Mouse (Mus musculus) neural tube, embryonic 11.5 days (tissue): Measurements from ENCODE around the gene Gm33543. TPM values are rescaled to one million over a fixed set of nuclear protein-coding genes. Genes with fewer than 3 reads are reported as not detected.

Experiments
- ATAC-seq: fragments of 200-750 bp; cut with Nextera tagmentation; 2 replicates; pipeline ENCODE4 v1.8.0; 2017; ENCODE audit warnings: moderate number of reproducible peaks, mild to moderate bottlenecking, moderate TSS enrichment, moderate library complexity; ENCODE audit not compliant: insufficient read depth, low FRiP score, low TSS enrichment
- DNase-seq: peaks from one replicate; pipeline ENCODE4 v3.0.0-alpha.2; 2015; ENCODE audit warnings: low spot score
- H3K27ac ChIP-seq: fragments of 300-500 bp; sonication (generic); 2 replicates; pipeline ENCODE4 v1.5.1; 2014; ENCODE audit warnings: low read depth, mild to moderate bottlenecking, low read length
- H3K27me3 ChIP-seq: fragments of 300-500 bp; sonication (generic); 2 replicates; pipeline ENCODE4 v1.6.1; 2014; ENCODE audit warnings: mild to moderate bottlenecking, low read length, mixed read lengths; ENCODE audit not compliant: control insufficient read depth, insufficient read depth
- H3K36me3 ChIP-seq: fragments of 300-500 bp; sonication (generic); 2 replicates; pipeline ENCODE4 v1.6.1; 2014; ENCODE audit warnings: mild to moderate bottlenecking, low read length, moderate library complexity, mixed read lengths; ENCODE audit not compliant: control insufficient read depth, insufficient read depth
- H3K4me1 ChIP-seq: fragments of 300-500 bp; sonication (generic); 2 replicates; pipeline ENCODE4 v1.6.1; 2014; ENCODE audit warnings: low read length, mixed read lengths; ENCODE audit not compliant: control insufficient read depth, insufficient read depth
- H3K4me2 ChIP-seq: fragments of 300-500 bp; sonication (generic); 2 replicates; pipeline ENCODE4 v1.6.1; 2014; ENCODE audit warnings: low read depth, mild to moderate bottlenecking, moderate library complexity
- H3K4me3 ChIP-seq: fragments of 300-500 bp; sonication (generic); 2 replicates; pipeline ENCODE4 v1.5.1; 2014; ENCODE audit warnings: low read depth, low read length
- H3K9ac ChIP-seq: fragments of 300-500 bp; sonication (generic); 2 replicates; pipeline ENCODE4 v1.6.1; 2014; ENCODE audit warnings: mild to moderate bottlenecking, low read length
- H3K9me3 ChIP-seq: fragments of 300-500 bp; sonication (generic); 2 replicates; pipeline ENCODE4 v1.6.1; 2016; ENCODE audit warnings: low read length; ENCODE audit not compliant: control insufficient read depth
- WGBS: fragments of 180-500 bp; shearing (Covaris S2); extraction: QIAGEN DNeasy Blood & Tissue Kit; methylation state at CpG from one replicate; pipeline ENCODE4 v1.1.7; 2014; 5-methylcytosine and 5-hydroxymethylcytosine counted together
- polyA plus RNA-seq: library from polyadenylated mRNA; unstranded; fragments of >200 nt; fragmentation: Nextera tagmentation; extraction: Ambion mirVana; gene quantifications from 2 replicates; pipeline ENCODE4 v1.2.1, GENCODE M21; 2014

Gm33543 gene
- polyA plus RNA-seq, 1 experiment from 2014 or later, result not detected

GRCm38 (mm10) chr10:95817419-95818161, 25.1 kb downstream of the Gm33543 start:
- 32% methylated on average over 9 of the region's 9 CpGs for WGBS
- no peak overlapping the region for H3K4me2 ChIP-seq
- no peak overlapping the region for H3K27ac ChIP-seq
- no peak overlapping the region for H3K9ac ChIP-seq
- H3K4me3 ChIP-seq, result no peak overlapping the region
- no peak for ATAC-seq
- H3K27me3 ChIP-seq, result no peaks in the 10 kb centered on the region
- no peaks in the 10 kb centered on the region for H3K36me3 ChIP-seq
- H3K4me1 ChIP-seq, result peaks cover 5% of the 10 kb centered on the region; the same call in 1 of the 2 replicates
- H3K9me3 ChIP-seq, result no peaks in the 10 kb centered on the region
- peak; percentile 19 for DNase-seq

- 92% methylated on average over 6 of the region's 6 CpGs for WGBS
- ATAC-seq, result no peak
These were observed 28.4 kb downstream of the Gm33543 start for GRCm38 (mm10) chr10:95814351-95814750.

GRCm38 (mm10) chr10:95811869-95812268, 30.9 kb downstream of the Gm33543 start:
- Histone ChIP-seq H3K9ac (no peak overlapping the region), H3K4me1 (no peaks in the 10 kb centered on the region), H3K4me3 (no peak overlapping the region), H3K27me3 (no peaks in the 10 kb centered on the region), H3K9me3 (no peaks in the 10 kb centered on the region), H3K36me3 (no peaks in the 10 kb centered on the region), H3K4me2 (no peak overlapping the region), H3K27ac (no peak overlapping the region)
- WGBS, result 57% methylated on average over 4 of the region's 4 CpGs
- no peak for DNase-seq
- no peak for ATAC-seq

More at GRCm38 (mm10) chr10:95814351-95814750, 28.4 kb downstream of the Gm33543 start:
- Histone ChIP-seq H3K9ac (no peak overlapping the region), H3K4me3 (no peak overlapping the region), H3K9me3 (no peaks in the 10 kb centered on the region), H3K4me1 (peaks cover 5% of the 10 kb centered on the region; the same call in 1 of the 2 replicates), H3K36me3 (no peaks in the 10 kb centered on the region), H3K27me3 (no peaks in the 10 kb centered on the region), H3K27ac (no peak overlapping the region), H3K4me2 (no peak overlapping the region)
- DNase-seq, result no peak

- no peak overlapping the region for H3K27ac ChIP-seq
- H3K36me3 ChIP-seq, result no peaks in the 10 kb centered on the region
- no peaks in the 10 kb centered on the region for H3K27me3 ChIP-seq
- H3K4me1 ChIP-seq, result no peaks in the 10 kb centered on the region
- H3K4me2 ChIP-seq, result no peak overlapping the region
- no peaks in the 10 kb centered on the region for H3K9me3 ChIP-seq
- ATAC-seq (no peak), DNase-seq (no peak)
- H3K9ac ChIP-seq, result no peak overlapping the region
- H3K4me3 ChIP-seq, result no peak overlapping the region
- 62% methylated on average over 2 of the region's 2 CpGs for WGBS
These were observed 41.3 kb downstream of the Gm33543 start for GRCm38 (mm10) chr10:95801443-95801811.

GRCm38 (mm10) chr10:95800693-95801442, 41.9 kb downstream of the Gm33543 start:
- ATAC-seq (no peak), DNase-seq (no peak)
- Histone ChIP-seq H3K27me3 (no peaks in the 10 kb centered on the region), H3K9ac (no peak overlapping the region), H3K4me1 (no peaks in the 10 kb centered on the region), H3K9me3 (no peaks in the 10 kb centered on the region), H3K4me3 (no peak overlapping the region), H3K4me2 (no peak overlapping the region), H3K36me3 (no peaks in the 10 kb centered on the region), H3K27ac (no peak overlapping the region)
- WGBS, result 64% methylated on average over 7 of the region's 7 CpGs

GRCm38 (mm10) chr10:95797645-95798395, 44.9 kb downstream of the Gm33543 start:
- 93% methylated on average over 12 of the region's 12 CpGs for WGBS
- no peak for ATAC-seq
- H3K27me3 ChIP-seq, result no peaks in the 10 kb centered on the region
- H3K4me3 ChIP-seq, result no peak overlapping the region
- no peak overlapping the region for H3K4me2 ChIP-seq
- H3K27ac ChIP-seq, result no peak overlapping the region
- no peaks in the 10 kb centered on the region for H3K9me3 ChIP-seq
- no peaks in the 10 kb centered on the region for H3K36me3 ChIP-seq
- no peaks in the 10 kb centered on the region for H3K4me1 ChIP-seq
- H3K9ac ChIP-seq, result no peak overlapping the region
- no peak for DNase-seq

- no peak overlapping the region for H3K9ac ChIP-seq
- H3K27me3 ChIP-seq, result no peaks in the 10 kb centered on the region
- H3K4me1 ChIP-seq, result no peaks in the 10 kb centered on the region
- DNase-seq (no peak), ATAC-seq (no peak)
- no peak overlapping the region for H3K4me2 ChIP-seq
- H3K36me3 ChIP-seq, result no peaks in the 10 kb centered on the region
- no peaks in the 10 kb centered on the region for H3K9me3 ChIP-seq
- H3K4me3 ChIP-seq, result no peak overlapping the region
- WGBS, result 85% methylated on average over 4 of the region's 4 CpGs
- H3K27ac ChIP-seq, result no peak overlapping the region
These were observed 47.2 kb downstream of the Gm33543 start for GRCm38 (mm10) chr10:95795500-95795899.

- Histone ChIP-seq H3K4me1 (no peaks in the 10 kb centered on the region), H3K27ac (no peak overlapping the region), H3K27me3 (no peaks in the 10 kb centered on the region), H3K4me2 (no peak overlapping the region), H3K36me3 (no peaks in the 10 kb centered on the region), H3K9ac (no peak overlapping the region), H3K4me3 (no peak overlapping the region), H3K9me3 (no peaks in the 10 kb centered on the region)
- no peak for ATAC-seq
- WGBS, result 85% methylated on average over 6 of the region's 6 CpGs
- no peak for DNase-seq
These were observed 48.0 kb downstream of the Gm33543 start for GRCm38 (mm10) chr10:95794706-95795105.
